Mouse (Mus musculus) layer of hippocampus, postnatal 36 days (tissue): Measurements from ENCODE around the gene S100a11. TPM values are rescaled to one million over a fixed set of nuclear protein-coding genes. Genes with fewer than 3 reads are reported as not detected.
"Not testable (repeated sequence)": the region's sequence is repeated elsewhere in the genome, so short reads cannot be mapped to it uniquely, and the experiment has no call there.

Source experiments
- DNase-seq, 2 experiments: peaks; one replicate each; pipeline ENCODE4 v3.0.0; 2022
- total RNA-seq, 2 experiments: library from RNA; stranded (reverse); gene quantifications; 2 replicates each; pipeline ENCODE4 v1.2.3; 2021

The S100a11 gene
- total RNA-seq: 1 to 10 TPM; 3.8 to 8.2 TPM

- peak in 1 of 2 experiments; percentile 7 for DNase-seq
Measured at GRCm38 (mm10) chr3:93520330-93521193, at the start of gene S100a11. Gene S100a11, plus strand, starts transcription at chr3:93520488.

- DNase-seq: no peak
Measured at GRCm38 (mm10) chr3:93480053-93480452, 40.2 kb upstream of the S100a11 start.

DNA sequence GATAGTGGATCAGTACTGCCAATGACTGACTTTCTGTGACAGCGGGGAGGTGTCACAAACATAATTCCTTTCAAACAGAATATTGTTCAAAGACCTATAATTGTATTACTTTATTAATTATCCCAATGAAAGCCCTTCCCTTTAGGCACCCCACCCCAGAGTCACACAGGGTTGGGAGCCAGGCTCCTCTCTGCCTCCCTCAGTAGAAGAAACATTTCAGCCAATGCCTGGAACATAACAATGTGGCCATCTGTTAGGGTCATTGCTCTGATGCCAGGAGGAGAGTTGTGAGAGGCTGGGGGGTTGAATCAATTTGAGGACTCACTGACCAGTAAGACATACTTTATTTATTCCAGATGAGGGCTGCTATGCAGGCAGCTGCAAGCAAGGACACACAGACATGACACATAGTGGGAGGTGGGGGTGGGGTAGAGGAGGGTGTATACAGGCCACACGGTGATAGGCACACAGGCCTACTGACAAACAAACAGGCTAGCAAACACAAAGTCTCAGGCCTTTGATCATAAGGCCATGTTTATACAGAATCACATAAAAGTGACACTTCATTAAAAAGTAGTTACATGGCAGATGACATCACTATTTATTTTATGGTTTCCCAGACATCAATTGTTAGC lies 38.2 kb upstream of the S100a11 start:
- no peak for DNase-seq

DNA sequence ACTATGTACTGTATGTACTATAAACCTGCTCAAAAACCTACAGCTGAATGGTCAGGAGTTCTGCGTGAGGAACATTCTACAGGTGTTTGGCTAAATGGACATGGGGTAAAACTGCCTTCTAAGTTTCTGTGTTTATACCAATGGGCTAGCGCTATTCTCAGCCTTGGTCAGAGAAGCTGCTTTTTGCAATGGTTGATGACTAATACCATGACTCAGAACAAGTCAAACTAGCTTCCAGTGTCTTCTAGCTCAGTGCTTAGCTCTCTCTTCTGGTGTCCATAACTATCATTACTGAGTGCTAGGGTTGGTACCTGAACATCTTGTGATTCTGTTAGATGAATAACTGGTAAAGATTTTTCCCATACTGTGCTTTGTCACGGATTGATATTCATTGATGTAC lies 34.7 kb upstream of the S100a11 start:
- DNase-seq: no peak

GRCm38 (mm10) chr3:93488541-93488940 lies 31.7 kb upstream of the S100a11 start:
- DNase-seq: no peak

- DNase-seq: no peak
Measured at GRCm38 (mm10) chr3:93492176-93492575, 28.1 kb upstream of the S100a11 start.

DNA sequence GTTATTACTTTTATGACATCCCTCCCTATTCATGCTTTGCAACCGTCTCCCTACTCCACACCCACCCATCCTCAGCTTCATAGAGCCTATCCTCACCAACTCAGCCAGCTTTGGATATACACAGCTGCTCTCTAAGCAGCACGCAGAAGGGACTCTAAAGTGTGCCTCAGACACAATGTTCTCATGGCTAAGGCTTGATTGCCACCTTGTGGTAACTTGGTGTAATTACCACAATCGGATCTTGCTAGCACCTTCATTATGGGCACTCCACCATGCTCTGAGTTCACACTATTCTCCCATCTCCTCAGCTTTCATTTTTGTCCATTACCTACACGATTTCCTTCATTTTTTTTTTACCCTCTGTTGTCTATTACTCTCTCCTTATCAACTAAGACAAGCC lies 26.3 kb upstream of the S100a11 start:
- peak; percentile 8 to 23 for DNase-seq

- not testable (repeated sequence) for DNase-seq
Measured at GRCm38 (mm10) chr3:93494774-93495173, 25.5 kb upstream of the S100a11 start.

DNA sequence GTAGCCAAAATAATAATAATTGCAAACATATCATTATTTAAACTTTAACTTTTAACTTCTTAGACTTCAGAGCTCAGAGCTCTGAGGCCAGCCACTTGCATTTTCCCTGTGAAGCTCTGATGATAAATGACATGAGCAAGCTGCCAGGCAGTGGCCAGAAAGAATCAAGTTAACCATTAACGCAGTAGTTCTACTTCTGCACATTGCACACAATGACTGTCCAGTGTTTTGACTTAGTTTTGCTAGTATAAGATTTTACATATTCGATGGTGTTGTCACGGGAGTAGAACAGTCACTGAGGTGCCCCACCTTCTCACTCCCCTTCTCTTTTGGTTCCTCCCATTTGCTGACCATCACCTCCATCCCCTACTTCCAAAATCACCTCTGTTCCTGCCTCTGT lies 23.2 kb upstream of the S100a11 start:
- no peak for DNase-seq

DNA sequence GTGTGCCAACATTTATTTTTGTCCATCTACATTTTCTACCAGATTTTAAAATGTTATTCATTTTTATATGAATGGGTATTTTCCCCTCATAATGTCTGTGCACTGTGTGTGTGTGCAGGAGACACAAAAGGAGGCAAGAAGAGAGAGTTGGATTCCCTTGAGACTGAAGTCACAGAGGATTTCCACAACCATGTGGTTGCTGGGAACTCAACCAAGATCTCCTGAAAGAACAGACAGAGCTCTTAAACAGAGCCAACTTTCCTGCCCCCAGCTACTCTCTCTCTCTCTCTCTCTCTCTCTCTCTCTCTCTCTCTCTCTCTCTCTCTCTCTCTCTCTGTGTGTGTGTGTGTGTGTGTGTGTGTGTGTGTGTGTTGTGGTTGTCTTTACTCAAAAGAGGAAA lies 21.2 kb upstream of the S100a11 start:
- no peak for DNase-seq

- no peak for DNase-seq
Measured at GRCm38 (mm10) chr3:93504536-93505189, 15.6 kb upstream of the S100a11 start.

DNA sequence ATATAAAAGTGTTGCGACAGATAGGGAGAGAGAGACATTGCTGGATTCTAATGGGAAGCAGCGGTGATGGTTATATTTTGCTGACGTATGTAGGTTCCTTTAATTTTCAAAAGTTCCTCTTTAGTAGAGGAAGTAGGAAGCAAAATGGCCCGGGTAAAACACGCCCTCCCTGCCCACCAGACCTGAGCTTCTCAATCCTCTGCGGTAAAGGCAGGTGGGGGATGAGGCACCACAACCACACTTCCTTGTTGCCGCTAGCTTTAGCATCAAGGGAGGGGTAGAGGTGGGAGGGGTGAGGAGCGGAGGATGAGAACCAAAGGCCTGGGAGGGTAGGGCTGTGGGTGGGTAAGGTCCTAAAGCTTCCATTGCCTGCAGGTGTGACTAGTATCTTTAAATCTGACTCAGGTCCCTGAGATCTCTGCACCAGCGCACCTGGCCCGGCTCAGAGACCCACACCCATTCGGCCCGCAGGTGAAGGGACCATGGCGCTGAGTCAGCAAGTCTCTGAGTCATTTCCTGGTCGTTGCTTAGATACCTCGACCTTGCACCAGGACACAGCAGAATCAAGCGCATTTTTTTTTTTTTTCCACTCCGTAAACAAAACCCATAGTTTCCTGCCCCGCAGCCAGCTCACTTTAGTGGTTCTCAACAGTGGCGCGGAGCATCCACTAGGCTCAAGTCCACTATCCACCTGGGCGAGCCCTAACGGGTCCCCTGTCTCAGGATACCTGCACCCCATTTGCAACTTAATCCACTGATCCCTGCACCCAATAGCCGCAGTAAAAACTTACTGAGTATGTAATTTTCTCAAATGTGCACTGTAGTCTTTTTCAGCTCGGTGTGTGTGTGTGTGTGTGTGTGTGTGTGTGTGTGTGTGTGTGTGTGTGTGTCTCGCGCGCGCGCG lies 14.1 kb upstream of the S100a11 start:
- DNase-seq: no peak

- no peak for DNase-seq
Measured at GRCm38 (mm10) chr3:93506881-93507325, 13.4 kb upstream of the S100a11 start.

- DNase-seq: no peak
Measured at GRCm38 (mm10) chr3:93509301-93509700, 11.0 kb upstream of the S100a11 start.

- DNase-seq: no peak
Measured at GRCm38 (mm10) chr3:93511036-93511435, 9.3 kb upstream of the S100a11 start.

DNA sequence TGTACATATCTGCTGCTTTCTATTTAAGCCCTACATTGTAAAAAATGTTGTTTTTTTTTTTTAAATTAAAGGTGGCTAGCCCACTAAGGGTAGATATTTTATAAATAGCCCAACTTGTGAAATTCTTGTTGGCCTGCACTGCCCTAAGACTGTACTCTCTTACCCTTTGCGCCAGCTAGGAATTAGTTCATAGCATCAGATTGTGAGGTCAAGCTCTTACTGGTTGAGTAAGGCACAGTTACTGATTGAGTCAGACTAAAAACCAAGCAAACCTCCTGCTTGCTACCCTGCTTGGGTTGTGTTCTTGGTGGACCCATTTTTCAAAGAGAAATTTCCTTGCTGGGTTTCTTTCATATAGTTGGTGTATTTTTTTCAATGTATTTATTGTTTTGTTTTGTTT lies 8.5 kb upstream of the S100a11 start:
- no peak for DNase-seq

GRCm38 (mm10) chr3:93512386-93513101 lies 7.7 kb upstream of the S100a11 start:
- DNase-seq: no peak

GRCm38 (mm10) chr3:93514628-93515027 lies 5.7 kb upstream of the S100a11 start:
- DNase-seq: no peak

- no peak for DNase-seq
Measured at GRCm38 (mm10) chr3:93517343-93517742, 2.9 kb upstream of the S100a11 start.

DNA sequence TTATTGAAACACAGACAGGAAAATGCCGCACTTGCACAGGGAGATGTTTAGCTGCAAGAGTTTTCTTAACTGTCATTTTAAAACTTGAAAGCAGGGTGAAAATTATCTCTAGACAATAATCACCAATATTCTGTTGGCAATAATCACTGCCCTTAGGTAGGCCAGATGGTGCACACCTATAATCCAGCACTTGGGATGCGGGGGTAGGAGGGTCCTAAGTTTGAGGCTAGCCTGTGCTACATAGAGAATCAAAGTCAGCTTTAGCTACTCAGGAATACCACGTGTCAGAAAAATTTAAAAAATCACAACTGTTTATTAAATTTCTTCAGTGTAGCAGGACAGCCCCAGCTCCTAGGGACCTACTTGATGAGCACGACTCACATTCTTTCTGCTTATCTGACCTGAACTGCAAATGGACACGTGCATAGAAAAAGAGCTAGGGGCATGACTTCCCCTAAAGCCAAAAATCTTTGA lies 395 bp upstream of the S100a11 start:
- DNase-seq: no peak

DNA sequence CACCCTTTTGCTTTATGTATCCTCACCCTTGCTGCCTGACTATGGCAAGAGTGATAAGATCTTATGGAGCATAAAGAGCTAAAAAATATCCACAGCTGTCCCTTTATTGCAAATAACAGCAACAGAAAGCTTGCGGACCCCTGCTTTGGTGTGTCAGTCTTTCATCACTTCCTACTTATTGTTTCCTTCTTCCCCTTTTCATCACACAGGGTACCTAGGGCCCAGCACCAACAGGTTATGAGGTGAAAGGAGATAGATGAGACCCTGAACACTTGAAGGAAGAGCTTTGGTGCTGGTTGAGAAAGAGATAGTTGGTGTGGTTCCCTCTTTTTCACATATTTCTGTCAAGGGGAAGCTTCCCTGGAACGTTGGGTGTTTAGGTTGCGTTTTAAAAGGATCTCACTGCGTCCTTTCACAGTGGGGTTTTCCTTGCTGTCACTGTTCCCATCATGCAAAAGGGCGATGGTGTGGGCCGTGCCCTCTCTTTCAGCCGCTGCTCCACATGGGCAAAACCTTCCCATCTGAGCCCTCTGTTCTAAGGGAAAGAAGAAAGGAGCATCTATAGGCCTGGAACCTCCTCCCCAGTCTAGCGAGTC lies 1.3 kb downstream of the S100a11 start:
- DNase-seq: no peak
